Mouse (Mus musculus) megakaryocyte, embryonic 14.5 days (primary cell): ENCODE data around the gene Fam167b. TPM values are rescaled to one million over a fixed set of nuclear protein-coding genes. Genes with fewer than 3 reads are reported as not detected.
A peak's percentile ranks its signal among the peaks of the same experiment; 100 is the strongest.

Source experiments
- H3K27me3 ChIP-seq: replicated peaks from 2 replicates; pipeline ENCODE3; 2012; ENCODE audit warnings: inconsistent platforms
- H3K36me3 ChIP-seq: replicated peaks from 2 replicates; pipeline ENCODE3; 2012; ENCODE audit warnings: low read length, inconsistent platforms, mixed read lengths
- H3K4me1 ChIP-seq: 2 replicates; pipeline ENCODE4 v1.6.1; 2012; ENCODE audit warnings: inconsistent platforms
- H3K4me3 ChIP-seq: replicated peaks from 2 replicates; pipeline ENCODE3; 2012; ENCODE audit warnings: moderate library complexity, mild to moderate bottlenecking, inconsistent platforms
- H3K9me3 ChIP-seq: 2 replicates; pipeline ENCODE4 v1.6.1; 2012; ENCODE audit warnings: inconsistent platforms
- FLI1 ChIP-seq: IDR thresholded peaks from 2 replicates; pipeline ENCODE4 v1.6.1; 2012; ENCODE audit warnings: low read length, inconsistent platforms, mixed read lengths
- GATA1 ChIP-seq: IDR thresholded peaks from 3 replicates; pipeline ENCODE4 v1.6.1; 2012; ENCODE audit warnings: mixed read lengths, low read length, inconsistent platforms, borderline replicate concordance
- polyA plus RNA-seq: library from polyadenylated mRNA; stranded (reverse); fragments of >175 nt; gene quantifications from 2 replicates; pipeline ENCODE4 v1.2.3, GENCODE M21; 2012; ENCODE audit warnings: low replicate concordance; ENCODE audit not compliant: insufficient read depth

The Fam167b gene
- polyA plus RNA-seq, 1 experiment: not detected

- Histone ChIP-seq H3K36me3 (peaks cover 44% of the 10 kb centered on the region), H3K9me3 (no peaks in the 10 kb centered on the region), H3K27me3 (no peaks in the 10 kb centered on the region), H3K4me1 (peaks cover 72% of the 10 kb centered on the region), H3K4me3 (peak overlapping the region; percentile 20)
- TF ChIP-seq GATA1: no peak
- TF ChIP-seq FLI1: no peak
Observed at GRCm38 (mm10) chr4:129620419-129621282, 42.3 kb upstream of the Fam167b start.

GRCm38 (mm10) chr4:129618786-129619691 lies 40.7 kb upstream of the Fam167b start, which contains the start of gene Iqcc:
TSS of gene Iqcc (minus strand) at chr4:129619099.
- Histone ChIP-seq H3K27me3 (no peaks in the 10 kb centered on the region), H3K4me3 (peak within 1 kb of the TSS; percentile 99), H3K4me1 (peaks cover 58% of the 10 kb centered on the region), H3K9me3 (no peaks in the 10 kb centered on the region), H3K36me3 (peaks cover 52% of the 10 kb centered on the region)
- TF ChIP-seq FLI1 (no peak), GATA1 (no peak)

GRCm38 (mm10) chr4:129618031-129618430 lies 39.7 kb upstream of the Fam167b start:
- Histone ChIP-seq H3K9me3 (no peaks in the 10 kb centered on the region), H3K4me3 (peak overlapping the region; percentile 99), H3K27me3 (no peaks in the 10 kb centered on the region), H3K4me1 (peaks cover 54% of the 10 kb centered on the region), H3K36me3 (peaks cover 61% of the 10 kb centered on the region)
- no peak for TF ChIP-seq FLI1
- TF ChIP-seq GATA1: no peak

GRCm38 (mm10) chr4:129617121-129617641 lies 38.8 kb upstream of the Fam167b start:
- no peak for TF ChIP-seq GATA1
- no peak for TF ChIP-seq FLI1
- H3K36me3 ChIP-seq: peaks cover 68% of the 10 kb centered on the region

GRCm38 (mm10) chr4:129616631-129617030 lies 38.3 kb upstream of the Fam167b start:
- Histone ChIP-seq H3K27me3 (no peaks in the 10 kb centered on the region), H3K4me3 (no peak overlapping the region), H3K36me3 (peaks cover 69% of the 10 kb centered on the region), H3K4me1 (peaks cover 40% of the 10 kb centered on the region), H3K9me3 (no peaks in the 10 kb centered on the region)
- TF ChIP-seq FLI1 (no peak), GATA1 (no peak)

More at GRCm38 (mm10) chr4:129617121-129617641, 38.8 kb upstream of the Fam167b start:
- H3K4me3 ChIP-seq: peak overlapping the region; percentile 5
- peaks cover 46% of the 10 kb centered on the region for H3K4me1 ChIP-seq
- H3K27me3 ChIP-seq: no peaks in the 10 kb centered on the region
- H3K9me3 ChIP-seq: no peaks in the 10 kb centered on the region

- TF ChIP-seq GATA1 (no peak), FLI1 (no peak)
- Histone ChIP-seq H3K9me3 (no peaks in the 10 kb centered on the region), H3K4me1 (peaks cover 35% of the 10 kb centered on the region), H3K36me3 (peaks cover 69% of the 10 kb centered on the region), H3K27me3 (no peaks in the 10 kb centered on the region), H3K4me3 (no peak overlapping the region)
Observed at GRCm38 (mm10) chr4:129615801-129616290, 37.5 kb upstream of the Fam167b start.

- Histone ChIP-seq H3K9me3 (no peaks in the 10 kb centered on the region), H3K4me3 (no peak within 1 kb of the TSS), H3K27me3 (no peaks in the 10 kb centered on the region), H3K36me3 (peaks cover 76% of the 10 kb centered on the region), H3K4me1 (peaks cover 25% of the 10 kb centered on the region)
- TF ChIP-seq FLI1 (no peak), GATA1 (no peak)
Observed at GRCm38 (mm10) chr4:129614093-129614492, 35.7 kb upstream of the Fam167b start, which contains the start of gene Dcdc2b. TSS of gene Dcdc2b (minus strand) at chr4:129614257.

GRCm38 (mm10) chr4:129610472-129610871 lies 32.1 kb upstream of the Fam167b start:
- Histone ChIP-seq H3K36me3 (peaks cover 87% of the 10 kb centered on the region), H3K4me1 (peaks cover 16% of the 10 kb centered on the region), H3K4me3 (no peak overlapping the region), H3K27me3 (no peaks in the 10 kb centered on the region), H3K9me3 (no peaks in the 10 kb centered on the region)
- TF ChIP-seq GATA1 (no peak), FLI1 (no peak)

- TF ChIP-seq GATA1 (no peak), FLI1 (no peak)
- Histone ChIP-seq H3K9me3 (no peaks in the 10 kb centered on the region), H3K27me3 (no peaks in the 10 kb centered on the region), H3K4me1 (peaks cover 16% of the 10 kb centered on the region), H3K36me3 (peaks cover 90% of the 10 kb centered on the region), H3K4me3 (no peak overlapping the region)
Observed at GRCm38 (mm10) chr4:129610026-129610425, 31.7 kb upstream of the Fam167b start.
